Mouse (Mus musculus) neural tube, embryonic 13.5 days (tissue): Measurements from ENCODE around the gene Dusp9. TPM values are rescaled to one million over a fixed set of nuclear protein-coding genes. Genes with fewer than 3 reads are reported as not detected.

Experiments used
- ATAC-seq: fragments of 200-750 bp; cut with Nextera tagmentation; 2 replicates; pipeline ENCODE4 v1.8.0; 2017; ENCODE audit warnings: low read depth, mild to moderate bottlenecking, moderate TSS enrichment, moderate library complexity
- H3K27ac ChIP-seq: fragments of 300-500 bp; sonication (generic); replicated peaks from 2 replicates; pipeline ENCODE4 v1.5.1; 2015; ENCODE audit warnings: moderate library complexity, mild to moderate bottlenecking, inconsistent platforms
- H3K27me3 ChIP-seq: fragments of 300-500 bp; sonication (generic); 2 replicates; pipeline ENCODE4 v1.6.1; 2015; ENCODE audit warnings: mild to moderate bottlenecking, inconsistent platforms
- H3K36me3 ChIP-seq: fragments of 300-500 bp; sonication (generic); 2 replicates; pipeline ENCODE4 v1.6.1; 2015; ENCODE audit warnings: mild to moderate bottlenecking, inconsistent platforms
- H3K4me1 ChIP-seq: fragments of 300-500 bp; sonication (generic); replicated peaks from 2 replicates; pipeline ENCODE4 v1.6.1; 2015; ENCODE audit warnings: inconsistent platforms
- H3K4me2 ChIP-seq: fragments of 300-500 bp; sonication (generic); 2 replicates; pipeline ENCODE4 v1.6.1; 2015; ENCODE audit warnings: inconsistent platforms, mild to moderate bottlenecking, moderate library complexity
- H3K4me3 ChIP-seq: fragments of 300-500 bp; sonication (generic); 2 replicates; pipeline ENCODE4 v1.5.1; 2015; ENCODE audit warnings: mild to moderate bottlenecking, inconsistent platforms
- H3K9ac ChIP-seq: fragments of 300-500 bp; sonication (generic); 2 replicates; pipeline ENCODE4 v1.6.1; 2015; ENCODE audit warnings: moderate library complexity, mild to moderate bottlenecking, inconsistent platforms
- H3K9me3 ChIP-seq: fragments of 300-500 bp; sonication (generic); 2 replicates; pipeline ENCODE4 v1.6.1; 2016; ENCODE audit warnings: inconsistent platforms
- WGBS: fragments of 180-500 bp; shearing (Covaris S2); methylation state at CpG from one replicate; pipeline ENCODE4 v1.1.7; 2015; 5-methylcytosine and 5-hydroxymethylcytosine counted together
- polyA plus RNA-seq: library from polyadenylated mRNA; unstranded; fragments of >200 nt; fragmentation: Nextera tagmentation; extraction: Ambion mirVana; gene quantifications from 2 replicates; pipeline ENCODE4 v1.2.1, GENCODE M21; 2015

Dusp9 gene
- polyA plus RNA-seq, result 1.1 and 1.6 TPM in 2 replicates

GRCm38 (mm10) chrX:73639255-73639675, at the start of gene Dusp9:
TSS of gene Dusp9 (plus strand) at chrX:73639419.
- H3K4me3 ChIP-seq, result peak within 1 kb of the TSS; percentile 33
- WGBS, result 19% methylated on average over 23 of the region's 28 CpGs
- peak within 1 kb of the TSS; percentile 56 for H3K4me2 ChIP-seq
- H3K9me3 ChIP-seq, result no peaks in the 10 kb centered on the region
- peak; percentile 67 for ATAC-seq
- H3K9ac ChIP-seq, result 0 out of 2 replicates have a peak within 1 kb of the TSS, but pooled peaks have one; percentile 26
- no peak within 1 kb of the TSS for H3K27ac ChIP-seq
- peaks cover 74% of the 10 kb centered on the region for H3K27me3 ChIP-seq
- H3K4me1 ChIP-seq, result peaks cover 15% of the 10 kb centered on the region
- H3K36me3 ChIP-seq, result no peaks in the 10 kb centered on the region

- WGBS, result 33% methylated on average over 6 of the region's 6 CpGs
- Histone ChIP-seq H3K4me2 (no peak overlapping the region), H3K27me3 (no peaks in the 10 kb centered on the region), H3K9me3 (no peaks in the 10 kb centered on the region), H3K4me1 (no peaks in the 10 kb centered on the region), H3K36me3 (no peaks in the 10 kb centered on the region), H3K4me3 (no peak overlapping the region), H3K27ac (no peak overlapping the region), H3K9ac (no peak overlapping the region)
- no peak for ATAC-seq
These were observed 46.0 kb upstream of the Dusp9 start for GRCm38 (mm10) chrX:73593212-73593611.

- no peaks in the 10 kb centered on the region for H3K4me1 ChIP-seq
- H3K9ac ChIP-seq, result no peak overlapping the region
- no peak overlapping the region for H3K27ac ChIP-seq
- no peaks in the 10 kb centered on the region for H3K9me3 ChIP-seq
- 41% methylated on average over 12 of the region's 12 CpGs for WGBS
- H3K36me3 ChIP-seq, result no peaks in the 10 kb centered on the region
- no peak overlapping the region for H3K4me3 ChIP-seq
- H3K4me2 ChIP-seq, result no peak overlapping the region
- no peaks in the 10 kb centered on the region for H3K27me3 ChIP-seq
- no peak for ATAC-seq
These were observed 44.6 kb upstream of the Dusp9 start for GRCm38 (mm10) chrX:73594451-73595121.

- H3K9me3 ChIP-seq, result no peaks in the 10 kb centered on the region
- H3K4me1 ChIP-seq, result no peaks in the 10 kb centered on the region
- no peak for ATAC-seq
- H3K9ac ChIP-seq, result no peak overlapping the region
- no peaks in the 10 kb centered on the region for H3K36me3 ChIP-seq
- no peaks in the 10 kb centered on the region for H3K27me3 ChIP-seq
- H3K4me2 ChIP-seq, result no peak overlapping the region
- 78% methylated on average over 4 of the region's 4 CpGs for WGBS
- no peak overlapping the region for H3K27ac ChIP-seq
- no peak overlapping the region for H3K4me3 ChIP-seq
These were observed 43.8 kb upstream of the Dusp9 start for GRCm38 (mm10) chrX:73595297-73595938.

GRCm38 (mm10) chrX:73601456-73601855, 37.8 kb upstream of the Dusp9 start:
- Histone ChIP-seq H3K9ac (no peak overlapping the region), H3K27me3 (no peaks in the 10 kb centered on the region), H3K4me2 (no peak overlapping the region), H3K4me1 (no peaks in the 10 kb centered on the region), H3K36me3 (no peaks in the 10 kb centered on the region), H3K9me3 (no peaks in the 10 kb centered on the region), H3K4me3 (no peak overlapping the region), H3K27ac (no peak overlapping the region)
- no peak for ATAC-seq
- 76% methylated on average over 1 of the region's 1 CpGs for WGBS

GRCm38 (mm10) chrX:73613665-73614064, 25.6 kb upstream of the Dusp9 start:
- ATAC-seq, result no peak
- no peak overlapping the region for H3K4me2 ChIP-seq

GRCm38 (mm10) chrX:73615876-73616275, 23.3 kb upstream of the Dusp9 start:
- 87% methylated on average over 1 of the region's 1 CpGs for WGBS
- no peak for ATAC-seq
- Histone ChIP-seq H3K9me3 (no peaks in the 10 kb centered on the region), H3K4me1 (no peaks in the 10 kb centered on the region), H3K36me3 (no peaks in the 10 kb centered on the region), H3K9ac (no peak overlapping the region), H3K4me3 (no peak overlapping the region), H3K4me2 (no peak overlapping the region), H3K27ac (no peak overlapping the region), H3K27me3 (no peaks in the 10 kb centered on the region)

More at GRCm38 (mm10) chrX:73613665-73614064, 25.6 kb upstream of the Dusp9 start:
- Histone ChIP-seq H3K9ac (no peak overlapping the region), H3K4me3 (no peak overlapping the region), H3K9me3 (no peaks in the 10 kb centered on the region), H3K36me3 (no peaks in the 10 kb centered on the region), H3K27ac (no peak overlapping the region), H3K4me1 (no peaks in the 10 kb centered on the region), H3K27me3 (no peaks in the 10 kb centered on the region)
- 51% methylated on average over 4 of the region's 4 CpGs for WGBS

- no peaks in the 10 kb centered on the region for H3K4me1 ChIP-seq
- H3K27me3 ChIP-seq, result no peaks in the 10 kb centered on the region
- no peak overlapping the region for H3K27ac ChIP-seq
- no peak for ATAC-seq
- H3K36me3 ChIP-seq, result no peaks in the 10 kb centered on the region
- H3K4me2 ChIP-seq, result no peak overlapping the region
- no peak overlapping the region for H3K4me3 ChIP-seq
- no peaks in the 10 kb centered on the region for H3K9me3 ChIP-seq
- H3K9ac ChIP-seq, result no peak overlapping the region
These were observed 19.8 kb upstream of the Dusp9 start for GRCm38 (mm10) chrX:73619401-73619800.

- Histone ChIP-seq H3K4me1 (no peaks in the 10 kb centered on the region), H3K9me3 (no peaks in the 10 kb centered on the region), H3K4me2 (no peak overlapping the region), H3K9ac (no peak overlapping the region), H3K4me3 (no peak overlapping the region), H3K36me3 (no peaks in the 10 kb centered on the region), H3K27me3 (no peaks in the 10 kb centered on the region), H3K27ac (no peak overlapping the region)
- 84% methylated on average over 2 of the region's 2 CpGs for WGBS
- ATAC-seq, result no peak
These were observed 19.3 kb upstream of the Dusp9 start for GRCm38 (mm10) chrX:73619890-73620289.

GRCm38 (mm10) chrX:73626981-73627380, 12.2 kb upstream of the Dusp9 start:
- Histone ChIP-seq H3K4me2 (no peak overlapping the region), H3K4me3 (no peak overlapping the region), H3K36me3 (no peaks in the 10 kb centered on the region), H3K4me1 (no peaks in the 10 kb centered on the region), H3K27me3 (peaks cover 3% of the 10 kb centered on the region; the same call in 1 of the 2 replicates), H3K27ac (no peak overlapping the region), H3K9me3 (no peaks in the 10 kb centered on the region), H3K9ac (no peak overlapping the region)
- no peak for ATAC-seq

- Histone ChIP-seq H3K9ac (no peak overlapping the region), H3K4me1 (peaks cover 15% of the 10 kb centered on the region), H3K9me3 (no peaks in the 10 kb centered on the region), H3K27me3 (peaks cover 71% of the 10 kb centered on the region), H3K27ac (no peak overlapping the region), H3K4me3 (peak overlapping the region; percentile 11; the same call in 1 of the 2 replicates), H3K4me2 (peak overlapping the region; percentile 35), H3K36me3 (no peaks in the 10 kb centered on the region)
- 12% methylated on average over 17 of the region's 19 CpGs for WGBS
- no peak for ATAC-seq
These were observed 3.8 kb upstream of the Dusp9 start for GRCm38 (mm10) chrX:73635425-73635824.

- 0 out of 2 replicates have a peak overlapping the region, but pooled peaks have one; percentile 22 for H3K9ac ChIP-seq
- H3K4me1 ChIP-seq, result peaks cover 15% of the 10 kb centered on the region
- H3K4me3 ChIP-seq, result peak overlapping the region; percentile 34
- 15% methylated on average over 19 of the region's 19 CpGs for WGBS
- H3K27me3 ChIP-seq, result peaks cover 83% of the 10 kb centered on the region
- no peaks in the 10 kb centered on the region for H3K36me3 ChIP-seq
- ATAC-seq, result no peak
- no peaks in the 10 kb centered on the region for H3K9me3 ChIP-seq
- no peak overlapping the region for H3K27ac ChIP-seq
- peak overlapping the region; percentile 59 for H3K4me2 ChIP-seq
These were observed 1.8 kb upstream of the Dusp9 start for GRCm38 (mm10) chrX:73637415-73637814.
